Mouse (Mus musculus): ENCODE data around the gene Psmg4. TPM values are rescaled to one million over a fixed set of nuclear protein-coding genes. Genes with fewer than 3 reads are reported as not detected.

The Psmg4 gene
- polyA plus RNA-seq, 1 experiment from 2014 or later: 50.5 TPM

GRCm38 (mm10) chr13:34131011-34131707, 31.6 kb upstream of the Psmg4 start:
- Histone ChIP-seq H3K4me1 (ENCODE audit: insufficient read depth) (peaks cover 21% of the 10 kb centered on the region), H3K4me3 (ENCODE audit: low read depth, low read length) (peak overlapping the region; percentile 58), H3K27ac (ENCODE audit: low read depth) (no peak overlapping the region), H3K9ac (replicated peaks) (no peak overlapping the region), H3K4me2 (ENCODE audit: low read depth, low read length) (peak overlapping the region; percentile 86), H3K36me3 (replicated peaks; ENCODE audit: insufficient read depth, low read length) (no peaks in the 10 kb centered on the region), H3K9me3 (ENCODE audit: low read length) (no peaks in the 10 kb centered on the region), H3K27me3 (ENCODE audit: insufficient read depth, low read length) (peaks cover 58% of the 10 kb centered on the region)
- ATAC-seq: no peak
- WGBS (ENCODE audit: insufficient replicate concordance): under 1% methylated on average over 24 of the region's 24 CpGs
- TF ChIP-seq CTCF (IDR thresholded peaks at IDR 0.05; ENCODE audit: low read depth) (no peak), EP300 (IDR thresholded peaks at IDR 0.05; ENCODE audit: low read depth) (no peak)
- no peak for DNase-seq

DNA sequence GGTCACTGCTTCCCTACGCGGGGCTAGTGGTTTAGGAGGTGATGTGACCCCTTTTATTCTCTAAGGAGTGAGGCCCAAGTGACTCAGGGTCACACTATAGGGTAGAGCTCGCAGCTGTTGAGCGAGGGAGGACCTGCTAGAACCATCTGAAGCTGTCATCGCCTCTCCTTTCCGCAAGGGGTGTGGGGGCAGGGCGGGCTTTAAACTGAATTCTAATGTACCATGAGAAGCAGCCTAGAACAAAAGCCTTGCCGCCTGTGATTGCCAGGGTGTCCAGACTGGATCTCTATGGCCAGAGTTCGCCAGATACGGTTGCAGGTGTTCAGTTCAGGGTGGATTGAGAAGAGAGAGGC, 31.1 kb upstream of the Psmg4 start:
- peak; percentile 39; the same call in 1 of the 2 replicates for ATAC-seq
- Histone ChIP-seq H3K4me3 (ENCODE audit: low read depth, low read length) (no peak overlapping the region; the same call in 1 of the 2 replicates), H3K27me3 (ENCODE audit: insufficient read depth, low read length) (peaks cover 59% of the 10 kb centered on the region), H3K4me1 (ENCODE audit: insufficient read depth) (peaks cover 21% of the 10 kb centered on the region), H3K36me3 (replicated peaks; ENCODE audit: insufficient read depth, low read length) (no peaks in the 10 kb centered on the region), H3K4me2 (ENCODE audit: low read depth, low read length) (peak overlapping the region; percentile 86; the same call in 1 of the 2 replicates), H3K9ac (replicated peaks) (no peak overlapping the region), H3K27ac (ENCODE audit: low read depth) (no peak overlapping the region), H3K9me3 (ENCODE audit: low read length) (no peaks in the 10 kb centered on the region)
- peak; percentile 20; the same call in 1 of the 2 replicates for TF ChIP-seq CTCF (IDR thresholded peaks at IDR 0.05; ENCODE audit: low read depth)
- no peak for TF ChIP-seq EP300 (IDR thresholded peaks at IDR 0.05; ENCODE audit: low read depth)
- peak; percentile 56 for DNase-seq
- 2% methylated on average over 10 of the region's 10 CpGs for WGBS (ENCODE audit: insufficient replicate concordance)

DNA sequence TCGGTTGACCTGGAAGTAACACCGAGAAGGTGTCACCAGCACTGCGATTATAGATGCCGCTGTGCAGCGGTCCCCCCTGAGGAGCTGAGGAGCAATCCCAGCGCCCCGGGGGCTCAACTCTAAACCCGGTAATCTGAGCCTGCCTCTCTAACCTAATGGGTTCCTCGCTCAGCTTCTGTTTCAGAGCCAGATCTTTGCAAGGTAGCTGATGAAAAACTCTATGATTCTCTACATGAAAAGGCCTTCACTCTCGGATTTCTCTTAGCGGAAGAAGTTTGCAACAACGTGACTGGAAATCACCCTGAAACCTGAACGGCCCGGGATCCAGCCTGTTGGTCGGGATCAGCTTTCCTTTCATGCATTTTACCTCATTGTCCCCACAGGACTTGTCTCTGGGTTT, 30.5 kb upstream of the Psmg4 start:
- TF ChIP-seq EP300 (IDR thresholded peaks at IDR 0.05; ENCODE audit: low read depth): no peak
- TF ChIP-seq CTCF (IDR thresholded peaks at IDR 0.05; ENCODE audit: low read depth): no peak
- peaks cover 21% of the 10 kb centered on the region for H3K4me1 ChIP-seq (ENCODE audit: insufficient read depth)
- peaks cover 60% of the 10 kb centered on the region for H3K27me3 ChIP-seq (ENCODE audit: insufficient read depth, low read length)
- no peak overlapping the region for H3K27ac ChIP-seq (ENCODE audit: low read depth)
- H3K36me3 ChIP-seq (replicated peaks; ENCODE audit: insufficient read depth, low read length): no peaks in the 10 kb centered on the region
- DNase-seq (no peak), ATAC-seq (no peak)
- H3K9ac ChIP-seq (replicated peaks): no peak overlapping the region
- H3K9me3 ChIP-seq (ENCODE audit: low read length): no peaks in the 10 kb centered on the region
- no peak overlapping the region for H3K4me2 ChIP-seq (ENCODE audit: low read depth, low read length)
- H3K4me3 ChIP-seq (ENCODE audit: low read depth, low read length): 0 out of 2 replicates have a peak overlapping the region, but pooled peaks have one; percentile 4
- WGBS (ENCODE audit: insufficient replicate concordance): 2% methylated on average over 15 of the region's 15 CpGs

GRCm38 (mm10) chr13:34132875-34133274, 29.9 kb upstream of the Psmg4 start:
- WGBS (ENCODE audit: insufficient replicate concordance): 27% methylated on average over 6 of the region's 6 CpGs
- H3K27ac ChIP-seq (ENCODE audit: low read depth): no peak overlapping the region

GRCm38 (mm10) chr13:34133326-34134071, 29.3 kb upstream of the Psmg4 start:
- no peaks in the 10 kb centered on the region for H3K9me3 ChIP-seq (ENCODE audit: low read length)
- peaks cover 21% of the 10 kb centered on the region for H3K4me1 ChIP-seq (ENCODE audit: insufficient read depth)

More at GRCm38 (mm10) chr13:34132875-34133274, 29.9 kb upstream of the Psmg4 start:
- TF ChIP-seq EP300 (IDR thresholded peaks at IDR 0.05; ENCODE audit: low read depth) (no peak), CTCF (IDR thresholded peaks at IDR 0.05; ENCODE audit: low read depth) (no peak)
- Histone ChIP-seq H3K4me3 (ENCODE audit: low read depth, low read length) (no peak overlapping the region), H3K36me3 (replicated peaks; ENCODE audit: insufficient read depth, low read length) (no peaks in the 10 kb centered on the region), H3K4me1 (ENCODE audit: insufficient read depth) (peaks cover 21% of the 10 kb centered on the region), H3K9ac (replicated peaks) (no peak overlapping the region), H3K9me3 (ENCODE audit: low read length) (no peaks in the 10 kb centered on the region), H3K27me3 (ENCODE audit: insufficient read depth, low read length) (peaks cover 60% of the 10 kb centered on the region), H3K4me2 (ENCODE audit: low read depth, low read length) (no peak overlapping the region)
- ATAC-seq (no peak), DNase-seq (no peak)

DNA sequence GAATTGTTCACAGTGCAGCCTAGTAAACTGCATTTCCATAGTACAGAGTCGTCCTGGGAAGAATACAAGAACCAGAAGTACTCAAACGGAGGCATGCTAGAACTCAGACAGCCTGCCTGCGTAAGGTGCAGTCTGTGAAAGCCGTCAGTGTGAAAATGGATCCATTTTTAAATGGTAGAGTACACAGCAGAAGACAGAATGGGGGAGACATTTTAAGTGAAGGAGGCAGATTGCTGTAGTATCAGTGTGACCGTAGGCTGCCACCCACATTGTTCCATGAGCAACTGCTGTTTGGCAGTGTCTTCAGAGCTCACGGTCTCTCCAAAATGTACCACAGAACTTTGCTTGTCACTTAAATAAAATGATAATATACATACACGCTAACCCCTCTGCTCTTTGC, 28.5 kb upstream of the Psmg4 start:
- H3K36me3 ChIP-seq (replicated peaks; ENCODE audit: insufficient read depth, low read length): no peaks in the 10 kb centered on the region
- H3K4me2 ChIP-seq (ENCODE audit: low read depth, low read length): no peak overlapping the region
- no peak for TF ChIP-seq CTCF (IDR thresholded peaks at IDR 0.05; ENCODE audit: low read depth)
- no peak for TF ChIP-seq EP300 (IDR thresholded peaks at IDR 0.05; ENCODE audit: low read depth)
- H3K27me3 ChIP-seq (ENCODE audit: insufficient read depth, low read length): peaks cover 54% of the 10 kb centered on the region
- DNase-seq (no peak), ATAC-seq (no peak)
- no peak overlapping the region for H3K27ac ChIP-seq (ENCODE audit: low read depth)
- no peak overlapping the region for H3K4me3 ChIP-seq (ENCODE audit: low read depth, low read length)
- H3K9me3 ChIP-seq (ENCODE audit: low read length): no peaks in the 10 kb centered on the region
- H3K9ac ChIP-seq (replicated peaks): no peak overlapping the region
- WGBS (ENCODE audit: insufficient replicate concordance): 73% methylated on average over 7 of the region's 7 CpGs
- peaks cover 21% of the 10 kb centered on the region for H3K4me1 ChIP-seq (ENCODE audit: insufficient read depth)

More at GRCm38 (mm10) chr13:34133326-34134071, 29.3 kb upstream of the Psmg4 start:
- no peak for DNase-seq
- no peak overlapping the region for H3K9ac ChIP-seq (replicated peaks)
- no peaks in the 10 kb centered on the region for H3K36me3 ChIP-seq (replicated peaks; ENCODE audit: insufficient read depth, low read length)
- no peak overlapping the region for H3K4me3 ChIP-seq (ENCODE audit: low read depth, low read length)
- WGBS (ENCODE audit: insufficient replicate concordance): 15% methylated on average over 15 of the region's 15 CpGs
- TF ChIP-seq EP300 (IDR thresholded peaks at IDR 0.05; ENCODE audit: low read depth): no peak
- no peak for TF ChIP-seq CTCF (IDR thresholded peaks at IDR 0.05; ENCODE audit: low read depth)
- ATAC-seq: no peak
- H3K27me3 ChIP-seq (ENCODE audit: insufficient read depth, low read length): peaks cover 60% of the 10 kb centered on the region
- H3K27ac ChIP-seq (ENCODE audit: low read depth): no peak overlapping the region
- H3K4me2 ChIP-seq (ENCODE audit: low read depth, low read length): no peak overlapping the region

Measured in liver, postnatal 0 days (tissue).